Mouse (Mus musculus): ENCODE measurements at regions not wholly inside any gene's neighbourhood (a gene's known extent, or its start where the extent isn't known, plus 50 kb on each side); places are given as distances from the start of the nearest gene placed in this dataset.

- 91% methylated on average over 1 of the region's 1 CpGs for WGBS
- Histone ChIP-seq H3K27me3 (ENCODE audit: control insufficient read depth, insufficient read depth, low read length) (no peaks in the 10 kb centered on the region), H3K4me1 (ENCODE audit: control insufficient read depth, insufficient read depth, low read length) (no peaks in the 10 kb centered on the region), H3K9me3 (ENCODE audit: control insufficient read depth, low read length) (no peaks in the 10 kb centered on the region), H3K27ac (ENCODE audit: low read depth, low read length) (no peak overlapping the region), H3K4me2 (no peak overlapping the region), H3K9ac (ENCODE audit: low read length) (no peak overlapping the region), H3K36me3 (ENCODE audit: control insufficient read depth, insufficient read depth, low read length) (no peaks in the 10 kb centered on the region), H3K4me3 (ENCODE audit: low read depth, low read length) (no peak overlapping the region)
- ATAC-seq (ENCODE audit: low FRiP score) = no peak
- DNase-seq (ENCODE audit: low spot score, missing footprints) = no peak
These were observed 348.6 kb downstream of the Ankrd7 start for GRCm38 (mm10) chr6:19214700-19215099.

GRCm38 (mm10) chr6:19215124-19215523, 349.0 kb downstream of the Ankrd7 start:
- Histone ChIP-seq H3K4me2 (no peak overlapping the region), H3K27me3 (ENCODE audit: control insufficient read depth, insufficient read depth, low read length) (no peaks in the 10 kb centered on the region), H3K27ac (ENCODE audit: low read depth, low read length) (no peak overlapping the region), H3K36me3 (ENCODE audit: control insufficient read depth, insufficient read depth, low read length) (no peaks in the 10 kb centered on the region), H3K9me3 (ENCODE audit: control insufficient read depth, low read length) (no peaks in the 10 kb centered on the region), H3K4me3 (ENCODE audit: low read depth, low read length) (no peak overlapping the region), H3K9ac (ENCODE audit: low read length) (no peak overlapping the region), H3K4me1 (ENCODE audit: control insufficient read depth, insufficient read depth, low read length) (no peaks in the 10 kb centered on the region)
- WGBS = 77% methylated on average over 1 of the region's 1 CpGs
- ATAC-seq (ENCODE audit: low FRiP score) = no peak
- no peak for DNase-seq (ENCODE audit: low spot score, missing footprints)

- H3K36me3 ChIP-seq (ENCODE audit: control insufficient read depth, insufficient read depth, low read length) = no peaks in the 10 kb centered on the region
- no peak overlapping the region for H3K9ac ChIP-seq (ENCODE audit: low read length)
- H3K4me3 ChIP-seq (ENCODE audit: low read depth, low read length) = no peak overlapping the region
- no peaks in the 10 kb centered on the region for H3K4me1 ChIP-seq (ENCODE audit: control insufficient read depth, insufficient read depth, low read length)
- no peak overlapping the region for H3K27ac ChIP-seq (ENCODE audit: low read depth, low read length)
- no peak overlapping the region for H3K4me2 ChIP-seq
- H3K9me3 ChIP-seq (ENCODE audit: control insufficient read depth, low read length) = no peaks in the 10 kb centered on the region
- WGBS = 80% methylated on average over 5 of the region's 5 CpGs
- H3K27me3 ChIP-seq (ENCODE audit: control insufficient read depth, insufficient read depth, low read length) = no peaks in the 10 kb centered on the region
- no peak for ATAC-seq (ENCODE audit: low FRiP score)
- no peak for DNase-seq (ENCODE audit: low spot score, missing footprints)
These were observed 398.1 kb downstream of the Ankrd7 start for GRCm38 (mm10) chr6:19264075-19264819.

- H3K9me3 ChIP-seq (ENCODE audit: control insufficient read depth, low read length) = no peaks in the 10 kb centered on the region
- ATAC-seq (ENCODE audit: low FRiP score) (no peak), DNase-seq (ENCODE audit: low spot score, missing footprints) (no peak)
- 85% methylated on average over 2 of the region's 2 CpGs for whole genome bisulfite sequencing
- no peak overlapping the region for H3K27ac ChIP-seq (ENCODE audit: low read depth, low read length)
- no peak overlapping the region for H3K4me2 ChIP-seq
- no peaks in the 10 kb centered on the region for H3K4me1 ChIP-seq (ENCODE audit: control insufficient read depth, insufficient read depth, low read length)
- H3K9ac ChIP-seq (ENCODE audit: low read length) = no peak overlapping the region
- H3K36me3 ChIP-seq (ENCODE audit: control insufficient read depth, insufficient read depth, low read length) = no peaks in the 10 kb centered on the region
- no peaks in the 10 kb centered on the region for H3K27me3 ChIP-seq (ENCODE audit: control insufficient read depth, insufficient read depth, low read length)
- H3K4me3 ChIP-seq (ENCODE audit: low read depth, low read length) = no peak overlapping the region
These were observed 407.1 kb downstream of the Ankrd7 start for GRCm38 (mm10) chr6:19273207-19273606.

GRCm38 (mm10) chr6:19282682-19283333, 416.7 kb downstream of the Ankrd7 start:
- H3K27me3 ChIP-seq (ENCODE audit: control insufficient read depth, insufficient read depth, low read length) = no peaks in the 10 kb centered on the region
- no peak overlapping the region for H3K9ac ChIP-seq (ENCODE audit: low read length)
- DNase-seq (ENCODE audit: low spot score, missing footprints) (no peak), ATAC-seq (ENCODE audit: low FRiP score) (no peak)
- no peaks in the 10 kb centered on the region for H3K36me3 ChIP-seq (ENCODE audit: control insufficient read depth, insufficient read depth, low read length)
- H3K27ac ChIP-seq (ENCODE audit: low read depth, low read length) = no peak overlapping the region
- H3K9me3 ChIP-seq (ENCODE audit: control insufficient read depth, low read length) = no peaks in the 10 kb centered on the region
- no peaks in the 10 kb centered on the region for H3K4me1 ChIP-seq (ENCODE audit: control insufficient read depth, insufficient read depth, low read length)
- H3K4me2 ChIP-seq = no peak overlapping the region
- WGBS = 83% methylated on average over 4 of the region's 4 CpGs
- no peak overlapping the region for H3K4me3 ChIP-seq (ENCODE audit: low read depth, low read length)

- Histone ChIP-seq H3K9me3 (ENCODE audit: control insufficient read depth, low read length) (no peaks in the 10 kb centered on the region), H3K4me3 (ENCODE audit: low read depth, low read length) (no peak overlapping the region), H3K27me3 (ENCODE audit: control insufficient read depth, insufficient read depth, low read length) (no peaks in the 10 kb centered on the region), H3K9ac (ENCODE audit: low read length) (no peak overlapping the region), H3K4me2 (no peak overlapping the region), H3K4me1 (ENCODE audit: control insufficient read depth, insufficient read depth, low read length) (no peaks in the 10 kb centered on the region), H3K36me3 (ENCODE audit: control insufficient read depth, insufficient read depth, low read length) (no peaks in the 10 kb centered on the region), H3K27ac (ENCODE audit: low read depth, low read length) (no peak overlapping the region)
- DNase-seq (ENCODE audit: low spot score, missing footprints) (no peak), ATAC-seq (ENCODE audit: low FRiP score) (peak; percentile 59)
These were observed 466.5 kb downstream of the Ankrd7 start for GRCm38 (mm10) chr6:19332659-19333058.

- Histone ChIP-seq H3K4me2 (no peak overlapping the region), H3K27ac (ENCODE audit: low read depth, low read length) (no peak overlapping the region), H3K27me3 (ENCODE audit: control insufficient read depth, insufficient read depth, low read length) (no peaks in the 10 kb centered on the region), H3K9me3 (ENCODE audit: control insufficient read depth, low read length) (no peaks in the 10 kb centered on the region), H3K36me3 (ENCODE audit: control insufficient read depth, insufficient read depth, low read length) (no peaks in the 10 kb centered on the region), H3K4me3 (ENCODE audit: low read depth, low read length) (no peak overlapping the region), H3K9ac (ENCODE audit: low read length) (no peak overlapping the region), H3K4me1 (ENCODE audit: control insufficient read depth, insufficient read depth, low read length) (no peaks in the 10 kb centered on the region)
- no peak for ATAC-seq (ENCODE audit: low FRiP score)
- WGBS = 89% methylated on average over 6 of the region's 6 CpGs
- DNase-seq (ENCODE audit: low spot score, missing footprints) = no peak
These were observed 469.5 kb downstream of the Ankrd7 start for GRCm38 (mm10) chr6:19335653-19336052.

GRCm38 (mm10) chr6:19338470-19338869, 472.4 kb downstream of the Ankrd7 start:
- no peak overlapping the region for H3K27ac ChIP-seq (ENCODE audit: low read depth, low read length)
- ATAC-seq (ENCODE audit: low FRiP score) = no peak
- H3K9me3 ChIP-seq (ENCODE audit: control insufficient read depth, low read length) = no peaks in the 10 kb centered on the region
- H3K36me3 ChIP-seq (ENCODE audit: control insufficient read depth, insufficient read depth, low read length) = no peaks in the 10 kb centered on the region
- 89% methylated on average over 5 of the region's 5 CpGs for WGBS
- DNase-seq (ENCODE audit: low spot score, missing footprints) = no peak
- no peak overlapping the region for H3K9ac ChIP-seq (ENCODE audit: low read length)
- H3K27me3 ChIP-seq (ENCODE audit: control insufficient read depth, insufficient read depth, low read length) = no peaks in the 10 kb centered on the region
- H3K4me1 ChIP-seq (ENCODE audit: control insufficient read depth, insufficient read depth, low read length) = no peaks in the 10 kb centered on the region
- no peak overlapping the region for H3K4me3 ChIP-seq (ENCODE audit: low read depth, low read length)
- no peak overlapping the region for H3K4me2 ChIP-seq

Measured in midbrain, embryonic 11.5 days (tissue).